Mouse (Mus musculus): ENCODE results near the gene Sclt1. TPM values are rescaled to one million over a fixed set of nuclear protein-coding genes. Genes with fewer than 3 reads are reported as not detected.

Sclt1 gene
- polyA plus RNA-seq, 1 experiment from 2014 or later = 21.4 TPM

DNA sequence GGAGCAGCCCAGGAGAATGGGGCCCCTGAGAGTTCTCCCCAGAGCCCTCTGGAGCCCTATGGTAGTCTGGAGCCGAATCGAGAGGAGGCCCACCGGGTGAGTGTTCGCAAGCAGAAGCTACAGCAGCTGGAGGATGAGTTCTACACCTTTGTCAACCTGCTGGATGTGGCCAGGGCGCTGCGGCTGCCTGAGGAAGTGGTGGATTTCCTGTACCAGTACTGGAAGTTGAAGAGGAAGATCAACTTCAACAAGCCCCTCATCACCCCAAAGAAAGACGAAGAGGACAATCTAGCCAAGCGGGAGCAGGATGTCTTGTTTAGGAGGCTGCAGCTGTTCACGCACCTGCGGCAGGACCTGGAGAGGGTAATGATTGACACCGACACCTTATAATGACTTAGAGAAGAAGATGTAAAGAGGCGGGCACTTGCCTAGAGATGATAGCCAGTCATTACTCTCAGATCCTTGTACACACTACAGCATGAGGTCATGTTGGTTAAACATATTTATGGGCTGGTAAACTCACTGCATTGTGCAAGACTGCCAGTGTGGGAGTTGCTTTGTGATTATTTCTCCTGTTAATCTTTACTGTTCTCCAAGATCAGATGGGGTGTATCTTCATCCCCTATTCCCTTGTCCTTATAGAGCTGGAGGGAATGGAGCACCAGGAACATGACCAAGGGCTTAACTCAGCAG, 137.5 kb downstream of the Sclt1 start:
- no peaks in the 10 kb centered on the region for H3K27me3 ChIP-seq
- H3K27ac ChIP-seq (replicated peaks) = peak overlapping the region; percentile 56
- no peaks in the 10 kb centered on the region for H3K9me3 ChIP-seq
- no peak overlapping the region for H3K9ac ChIP-seq
- no peak overlapping the region for H3K4me2 ChIP-seq
- ATAC-seq (ENCODE audit: low read depth) = no peak
- H3K4me3 ChIP-seq = no peak overlapping the region
- H3K4me1 ChIP-seq (replicated peaks) = peaks cover 47% of the 10 kb centered on the region
- 93% methylated on average over 12 of the region's 12 CpGs for WGBS
- peaks cover 24% of the 10 kb centered on the region for H3K36me3 ChIP-seq

DNA sequence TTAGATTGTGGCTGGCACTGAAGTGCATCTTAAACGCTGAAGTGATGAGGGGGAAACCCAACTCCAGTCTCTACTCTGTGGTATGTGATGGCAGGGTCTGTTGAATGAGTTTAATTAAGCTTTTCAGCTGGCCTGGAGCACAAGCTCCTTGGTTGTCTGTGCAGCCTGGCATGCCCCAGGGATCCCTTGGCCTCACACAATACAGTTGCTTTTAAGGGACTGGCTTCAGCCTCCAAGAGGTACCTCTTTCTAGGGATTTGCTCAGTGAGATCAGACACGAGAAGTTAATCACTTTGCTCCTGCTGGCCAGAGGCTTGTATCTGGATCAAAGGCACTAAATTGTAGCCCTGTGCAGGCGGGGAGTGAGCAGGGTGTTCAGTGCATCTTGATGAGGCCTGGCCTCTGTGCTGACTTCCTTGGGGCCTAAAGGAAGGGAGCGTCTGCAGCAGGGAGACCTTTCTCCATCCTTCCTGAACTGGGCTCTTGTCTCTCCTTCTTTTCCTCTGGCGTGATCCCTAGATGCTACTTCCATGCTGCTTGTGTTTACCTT, 138.8 kb downstream of the Sclt1 start:
- no peaks in the 10 kb centered on the region for H3K27me3 ChIP-seq
- peaks cover 17% of the 10 kb centered on the region for H3K36me3 ChIP-seq
- no peak overlapping the region for H3K4me2 ChIP-seq
- H3K4me1 ChIP-seq (replicated peaks) = peaks cover 47% of the 10 kb centered on the region
- H3K9ac ChIP-seq = 0 out of 2 replicates have a peak overlapping the region, but pooled peaks have one; percentile 13
- H3K4me3 ChIP-seq = no peak overlapping the region
- no peaks in the 10 kb centered on the region for H3K9me3 ChIP-seq
- peak overlapping the region; percentile 57 for H3K27ac ChIP-seq (replicated peaks)
- 40% methylated on average over 5 of the region's 5 CpGs for WGBS
- peak; percentile 38 for ATAC-seq (ENCODE audit: low read depth)

DNA sequence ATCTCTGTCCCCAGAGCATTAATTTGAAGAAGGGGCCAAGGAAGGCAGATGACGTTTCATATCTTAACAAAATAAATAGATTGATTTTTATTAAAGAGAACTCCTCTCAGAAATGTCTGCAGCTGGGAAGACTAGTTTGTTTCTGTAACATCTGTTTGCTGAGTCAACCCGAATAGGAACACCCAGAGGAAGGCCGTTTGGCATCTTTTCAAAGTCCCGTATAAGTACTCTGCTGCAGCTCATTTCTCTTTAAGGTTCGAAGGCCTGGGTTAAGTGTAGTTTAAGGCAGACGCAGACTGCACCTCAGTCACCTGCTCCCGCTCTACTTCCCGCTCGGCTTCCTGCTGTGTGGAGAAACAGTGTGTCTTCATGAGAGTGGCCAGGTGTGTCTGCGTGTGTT, 139.4 kb downstream of the Sclt1 start:
- peak overlapping the region; percentile 57 for H3K27ac ChIP-seq (replicated peaks)
- 52% methylated on average over 10 of the region's 10 CpGs for WGBS
- no peak for ATAC-seq (ENCODE audit: low read depth)

DNA sequence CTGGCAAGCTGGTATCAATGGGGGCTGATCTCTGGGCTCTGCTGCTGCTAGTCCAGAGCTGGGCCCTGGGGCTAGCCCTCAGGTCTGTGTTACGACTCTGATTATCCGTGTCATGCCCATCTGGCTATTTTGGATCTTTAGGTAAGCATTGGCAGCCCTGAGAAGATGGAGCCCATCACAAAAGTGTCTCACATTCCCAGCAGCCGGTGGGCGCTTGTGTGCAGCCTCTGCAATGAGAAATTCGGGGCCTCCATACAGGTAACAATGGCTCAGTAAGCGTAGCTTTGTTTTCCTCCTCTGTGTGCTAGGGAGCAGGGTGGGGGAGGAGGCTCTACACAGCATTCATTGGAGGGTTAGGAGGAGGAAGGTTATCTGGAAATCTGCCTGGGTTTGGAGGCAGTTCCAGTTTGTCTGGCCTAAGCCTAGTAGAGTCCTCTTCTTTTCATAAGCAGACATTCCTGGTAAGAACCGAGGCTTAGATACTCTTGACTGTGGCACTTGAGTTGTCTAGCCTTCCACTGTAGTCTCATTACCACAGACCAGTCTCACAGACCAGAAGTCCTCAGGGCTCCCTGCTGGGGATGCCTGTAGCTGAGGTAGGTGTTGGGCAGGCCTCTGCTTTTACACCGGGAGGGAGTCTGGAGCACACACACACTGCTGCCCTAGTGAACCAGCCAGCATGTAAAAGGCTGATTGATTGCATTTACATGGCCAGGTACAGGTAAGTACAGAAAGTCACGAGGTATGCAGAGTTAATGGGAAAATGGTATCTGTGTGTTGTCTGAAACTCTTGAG, 140.9 kb downstream of the Sclt1 start:
- no peak for ATAC-seq (ENCODE audit: low read depth)
- H3K27me3 ChIP-seq = no peaks in the 10 kb centered on the region
- H3K36me3 ChIP-seq = peaks cover 36% of the 10 kb centered on the region
- no peak overlapping the region for H3K4me3 ChIP-seq
- H3K9ac ChIP-seq = no peak overlapping the region
- H3K9me3 ChIP-seq = no peaks in the 10 kb centered on the region
- H3K4me1 ChIP-seq (replicated peaks) = peaks cover 40% of the 10 kb centered on the region
- no peak overlapping the region for H3K4me2 ChIP-seq
- 85% methylated on average over 9 of the region's 9 CpGs for WGBS
- no peak overlapping the region for H3K27ac ChIP-seq (replicated peaks)

More for the DNA sequence above, 139.4 kb downstream of the Sclt1 start:
- H3K4me1 ChIP-seq (replicated peaks) = peaks cover 47% of the 10 kb centered on the region
- no peak overlapping the region for H3K4me3 ChIP-seq
- no peak overlapping the region for H3K9ac ChIP-seq
- peaks cover 23% of the 10 kb centered on the region for H3K36me3 ChIP-seq
- H3K9me3 ChIP-seq = no peaks in the 10 kb centered on the region
- H3K4me2 ChIP-seq = no peak overlapping the region
- H3K27me3 ChIP-seq = no peaks in the 10 kb centered on the region

DNA sequence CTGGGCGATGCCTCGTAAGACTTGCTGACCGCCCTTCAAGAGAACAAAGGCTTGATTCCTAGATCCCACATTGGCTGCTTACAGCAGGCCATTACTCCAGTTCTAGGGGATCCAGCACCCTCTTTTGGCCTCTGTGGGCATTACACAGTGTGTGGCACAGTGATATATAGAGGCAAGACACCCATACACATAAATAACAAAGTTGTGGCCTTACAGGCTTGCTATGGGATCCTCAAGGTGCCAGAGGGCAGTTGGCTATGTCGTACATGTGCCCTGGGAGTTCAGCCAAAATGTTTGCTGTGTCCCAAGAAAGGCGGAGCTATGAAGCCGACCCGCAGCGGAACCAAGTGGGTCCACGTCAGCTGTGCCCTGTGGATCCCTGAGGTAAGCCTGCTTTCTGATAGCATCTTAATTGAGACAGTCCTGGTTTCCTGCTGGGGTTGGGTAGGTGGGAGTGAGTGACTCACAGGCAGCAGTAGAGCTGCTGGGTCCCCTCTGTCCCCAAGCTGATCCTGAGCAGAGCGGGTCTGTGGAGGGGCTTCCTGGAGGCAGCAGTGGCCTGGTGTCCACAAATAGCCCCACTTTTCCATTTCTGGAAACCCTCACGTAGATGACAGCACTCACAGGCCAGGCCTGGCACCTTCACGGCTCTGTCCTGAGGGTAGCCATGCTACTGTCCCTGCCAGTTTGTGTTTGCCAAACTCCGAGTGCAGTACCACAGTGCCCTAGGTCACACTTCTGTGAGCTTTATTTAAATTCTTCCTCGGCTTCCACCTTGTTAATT, 142.3 kb downstream of the Sclt1 start:
- peak; percentile 52; the same call in 1 of the 2 replicates for ATAC-seq (ENCODE audit: low read depth)
- peaks cover 27% of the 10 kb centered on the region for H3K4me1 ChIP-seq (replicated peaks)
- WGBS = 80% methylated on average over 14 of the region's 14 CpGs
- no peak overlapping the region for H3K27ac ChIP-seq (replicated peaks)
- peaks cover 40% of the 10 kb centered on the region for H3K36me3 ChIP-seq
- no peak overlapping the region for H3K4me3 ChIP-seq
- no peak overlapping the region for H3K4me2 ChIP-seq
- H3K9ac ChIP-seq = no peak overlapping the region
- no peaks in the 10 kb centered on the region for H3K27me3 ChIP-seq
- no peaks in the 10 kb centered on the region for H3K9me3 ChIP-seq

DNA sequence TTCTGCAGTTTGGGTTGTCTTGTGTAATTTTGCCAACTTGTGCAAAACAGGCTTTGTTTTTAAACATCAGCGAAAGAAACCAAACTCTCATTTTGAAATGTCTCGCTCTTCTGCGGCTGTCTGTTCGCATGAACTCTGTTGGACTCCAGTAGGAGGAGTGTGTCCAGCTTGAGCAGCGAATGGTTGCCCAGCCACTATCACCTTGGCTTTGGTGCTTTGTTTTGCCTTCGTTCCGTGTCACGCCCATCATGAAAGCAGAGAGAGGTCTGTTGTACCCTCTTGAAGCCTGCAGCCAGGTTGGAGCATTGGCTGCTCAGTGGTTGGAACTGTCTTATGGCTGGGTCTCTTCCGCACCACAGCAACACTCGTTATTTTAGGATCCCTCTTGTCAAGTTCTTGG, 143.1 kb downstream of the Sclt1 start:
- H3K4me3 ChIP-seq = no peak overlapping the region
- WGBS = 90% methylated on average over 10 of the region's 10 CpGs

DNA sequence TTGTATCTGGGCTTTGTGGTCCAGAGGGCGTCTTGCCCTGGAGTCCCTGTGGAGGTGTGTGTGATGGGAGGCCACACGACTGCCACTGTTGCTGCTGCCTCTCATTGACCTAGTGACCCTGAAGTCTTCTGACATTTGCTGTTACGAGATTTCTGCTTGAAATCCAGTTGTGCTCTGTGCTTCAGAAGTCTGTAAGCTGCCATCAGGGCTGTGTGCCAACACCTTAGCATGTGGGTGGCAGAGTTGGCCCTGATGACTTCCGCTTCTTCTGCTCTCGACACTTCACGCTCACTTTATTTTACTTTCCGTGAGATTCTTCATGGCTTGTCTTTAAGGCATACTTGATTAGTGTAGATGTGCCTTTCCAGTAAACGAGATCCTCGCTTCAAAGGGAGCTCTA, 143.9 kb downstream of the Sclt1 start:
- Histone ChIP-seq H3K27me3 (no peaks in the 10 kb centered on the region), H3K4me2 (no peak overlapping the region), H3K9me3 (no peaks in the 10 kb centered on the region), H3K4me3 (no peak overlapping the region), H3K9ac (no peak overlapping the region), H3K36me3 (peaks cover 51% of the 10 kb centered on the region), H3K27ac (replicated peaks) (no peak overlapping the region), H3K4me1 (replicated peaks) (peaks cover 11% of the 10 kb centered on the region)
- 88% methylated on average over 9 of the region's 9 CpGs for WGBS
- no peak for ATAC-seq (ENCODE audit: low read depth)

More for the DNA sequence above, 143.1 kb downstream of the Sclt1 start:
- ATAC-seq (ENCODE audit: low read depth) = no peak
- no peak overlapping the region for H3K4me2 ChIP-seq
- H3K4me1 ChIP-seq (replicated peaks) = peaks cover 19% of the 10 kb centered on the region
- no peaks in the 10 kb centered on the region for H3K27me3 ChIP-seq
- no peak overlapping the region for H3K9ac ChIP-seq
- H3K9me3 ChIP-seq = no peaks in the 10 kb centered on the region
- H3K36me3 ChIP-seq = peaks cover 43% of the 10 kb centered on the region
- H3K27ac ChIP-seq (replicated peaks) = no peak overlapping the region

DNA sequence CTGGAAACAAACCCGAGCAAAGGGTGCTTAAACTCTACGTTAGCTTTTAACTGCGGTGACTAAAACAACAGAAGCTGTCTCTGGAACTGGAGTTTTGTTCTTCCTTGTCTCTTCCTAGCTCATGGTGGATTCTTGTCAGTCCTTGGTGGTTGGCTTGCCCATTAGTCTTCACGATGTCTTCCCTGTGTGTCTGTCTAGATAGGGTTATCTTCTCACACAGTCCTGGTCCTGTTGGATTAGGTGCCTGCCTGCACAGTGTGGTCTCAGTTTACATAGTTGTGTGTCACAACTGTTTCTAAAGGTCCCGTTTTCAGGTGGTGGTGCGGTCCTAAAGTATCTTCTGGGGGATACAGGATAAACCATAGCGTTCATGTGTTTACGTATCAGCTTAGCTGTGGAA, 145.3 kb downstream of the Sclt1 start:
- peaks cover 53% of the 10 kb centered on the region for H3K36me3 ChIP-seq

DNA sequence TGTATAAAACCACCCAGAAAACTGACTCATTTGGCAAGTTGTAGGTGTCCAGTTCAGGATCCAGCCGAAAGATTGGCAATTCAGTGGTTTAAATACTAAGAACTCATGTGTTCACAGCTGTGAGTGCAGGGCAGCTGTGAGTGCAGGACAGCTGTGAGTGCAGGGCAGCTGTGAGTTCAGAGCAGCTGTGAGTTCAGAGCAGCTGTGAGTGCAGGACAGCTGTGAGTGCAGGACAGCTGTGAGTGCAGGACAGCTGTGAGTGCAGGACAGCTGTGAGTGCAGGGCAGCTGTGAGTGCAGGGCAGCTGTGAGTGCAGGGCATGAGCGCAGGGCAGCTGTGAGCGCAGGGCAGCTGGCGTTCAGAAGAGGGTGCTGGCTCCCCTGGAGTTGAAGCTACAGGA, 147.3 kb downstream of the Sclt1 start:
- H3K27ac ChIP-seq (replicated peaks) = no peak overlapping the region
- no peak overlapping the region for H3K9ac ChIP-seq
- 93% methylated on average over 4 of the region's 4 CpGs for WGBS
- peaks cover 57% of the 10 kb centered on the region for H3K36me3 ChIP-seq
- H3K9me3 ChIP-seq = no peaks in the 10 kb centered on the region
- ATAC-seq (ENCODE audit: low read depth) = no peak
- H3K4me2 ChIP-seq = no peak overlapping the region
- H3K27me3 ChIP-seq = no peaks in the 10 kb centered on the region
- H3K4me1 ChIP-seq (replicated peaks) = no peaks in the 10 kb centered on the region
- H3K4me3 ChIP-seq = no peak overlapping the region

More for the DNA sequence above, 145.3 kb downstream of the Sclt1 start:
- WGBS = 96% methylated on average over 8 of the region's 8 CpGs
- Histone ChIP-seq H3K9ac (no peak overlapping the region), H3K27ac (replicated peaks) (no peak overlapping the region), H3K4me1 (replicated peaks) (no peaks in the 10 kb centered on the region), H3K27me3 (no peaks in the 10 kb centered on the region), H3K4me3 (no peak overlapping the region), H3K4me2 (no peak overlapping the region), H3K9me3 (no peaks in the 10 kb centered on the region)
- no peak for ATAC-seq (ENCODE audit: low read depth)

DNA sequence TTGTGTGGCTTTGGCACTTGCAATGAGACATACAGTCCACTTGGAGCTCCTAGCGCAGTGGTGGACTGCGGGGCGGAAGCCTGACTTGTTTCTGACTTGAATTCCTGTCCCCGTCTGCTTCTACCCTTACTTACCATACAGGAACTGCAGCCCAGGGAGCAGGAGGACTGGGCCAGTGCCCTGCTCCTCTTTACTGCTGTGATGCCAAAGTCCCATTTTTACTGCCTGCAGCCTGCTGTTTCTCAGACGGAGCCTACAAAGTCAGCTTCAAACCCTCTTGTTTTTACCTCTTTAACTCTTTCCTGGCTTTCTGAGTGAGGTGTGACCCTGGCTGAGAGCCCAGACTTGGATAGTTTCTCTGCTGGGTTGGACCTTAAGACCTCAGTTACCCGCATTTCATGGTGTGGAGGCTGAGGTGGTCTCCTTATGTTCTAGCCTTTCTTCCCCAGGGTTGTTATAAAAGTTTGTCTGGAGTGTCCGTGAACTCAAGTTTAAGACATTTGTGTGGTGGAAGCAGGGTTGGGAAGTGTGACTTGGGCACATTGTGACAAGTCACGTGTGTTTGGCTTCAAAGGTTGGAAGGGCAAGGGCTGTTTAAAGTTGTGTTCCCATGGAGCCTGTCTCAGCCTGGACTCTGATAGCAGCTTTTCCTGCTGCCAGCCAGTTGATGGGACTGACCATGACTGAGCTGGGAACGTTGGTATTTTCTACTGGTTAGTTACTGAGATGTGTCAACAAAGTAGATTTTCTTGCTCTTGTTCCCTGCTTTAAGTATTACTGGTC, 148.0 kb downstream of the Sclt1 start:
- H3K4me2 ChIP-seq = no peak overlapping the region
- H3K4me3 ChIP-seq = no peak overlapping the region
- H3K9me3 ChIP-seq = no peaks in the 10 kb centered on the region
- 82% methylated on average over 9 of the region's 9 CpGs for WGBS
- H3K4me1 ChIP-seq (replicated peaks) = no peaks in the 10 kb centered on the region; the same call in 1 of the 2 replicates
- ATAC-seq (ENCODE audit: low read depth) = no peak
- no peak overlapping the region for H3K9ac ChIP-seq
- H3K27me3 ChIP-seq = no peaks in the 10 kb centered on the region
- peaks cover 61% of the 10 kb centered on the region for H3K36me3 ChIP-seq
- H3K27ac ChIP-seq (replicated peaks) = no peak overlapping the region

DNA sequence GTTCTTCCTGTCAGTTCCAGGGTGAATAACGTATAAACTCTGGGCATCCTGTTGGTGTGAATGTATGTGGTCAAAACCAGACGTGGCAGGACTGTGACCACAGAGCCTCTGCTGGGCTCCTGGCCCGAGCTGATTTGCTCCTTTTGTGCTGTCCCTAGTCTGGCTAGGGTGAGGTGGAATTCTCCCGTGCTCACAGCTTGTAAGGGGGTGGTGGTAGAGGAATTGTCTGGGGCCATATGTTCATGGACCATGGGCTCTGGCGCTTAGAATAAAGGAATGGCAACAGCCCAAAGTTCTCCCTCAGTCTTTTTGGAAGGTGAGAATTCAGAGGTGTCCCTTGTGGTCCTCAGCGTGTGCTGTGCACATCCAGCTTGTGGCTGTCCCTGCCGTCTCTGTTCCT, 149.5 kb downstream of the Sclt1 start:
- H3K36me3 ChIP-seq = peaks cover 53% of the 10 kb centered on the region
- no peaks in the 10 kb centered on the region for H3K9me3 ChIP-seq
- H3K9ac ChIP-seq = no peak overlapping the region
- no peak overlapping the region for H3K27ac ChIP-seq (replicated peaks)
- H3K4me3 ChIP-seq = no peak overlapping the region
- no peaks in the 10 kb centered on the region for H3K27me3 ChIP-seq
- H3K4me2 ChIP-seq = no peak overlapping the region
- H3K4me1 ChIP-seq (replicated peaks) = peaks cover 2% of the 10 kb centered on the region; the same call in 1 of the 2 replicates
- 87% methylated on average over 7 of the region's 7 CpGs for WGBS
- ATAC-seq (ENCODE audit: low read depth) = no peak
